Mouse (Mus musculus): Measurements from ENCODE around the gene Tas1r1. TPM values are rescaled to one million over a fixed set of nuclear protein-coding genes. Genes with fewer than 3 reads are reported as not detected.

Gene Tas1r1
- polyA plus RNA-seq, 1 experiment from 2014 or later = 1.0 TPM

GRCm38 (mm10) chr4:152073715-152074114 lies 35.3 kb upstream of the Tas1r1 start:
- H3K9ac ChIP-seq = no peak overlapping the region
- no peaks in the 10 kb centered on the region for H3K36me3 ChIP-seq
- H3K4me3 ChIP-seq = no peak overlapping the region
- H3K27me3 ChIP-seq = no peaks in the 10 kb centered on the region
- H3K4me2 ChIP-seq (replicated peaks) = no peak overlapping the region
- no peak overlapping the region for H3K27ac ChIP-seq
- ATAC-seq (ENCODE audit: low FRiP score) = no peak
- 91% methylated on average over 6 of the region's 6 CpGs for WGBS
- peaks cover 20% of the 10 kb centered on the region for H3K4me1 ChIP-seq
- H3K9me3 ChIP-seq (replicated peaks) = no peaks in the 10 kb centered on the region

GRCm38 (mm10) chr4:152072655-152073054 lies 34.3 kb upstream of the Tas1r1 start:
- Histone ChIP-seq H3K9ac (no peak overlapping the region), H3K27ac (no peak overlapping the region), H3K4me3 (no peak overlapping the region), H3K27me3 (no peaks in the 10 kb centered on the region), H3K4me1 (peaks cover 20% of the 10 kb centered on the region), H3K9me3 (replicated peaks) (no peaks in the 10 kb centered on the region), H3K4me2 (replicated peaks) (no peak overlapping the region), H3K36me3 (no peaks in the 10 kb centered on the region)
- ATAC-seq (ENCODE audit: low FRiP score) = no peak
- WGBS = 63% methylated on average over 10 of the region's 10 CpGs

- H3K4me1 ChIP-seq = peaks cover 20% of the 10 kb centered on the region
- H3K4me3 ChIP-seq = no peak within 1 kb of the TSS
- no peaks in the 10 kb centered on the region for H3K36me3 ChIP-seq
- no peaks in the 10 kb centered on the region for H3K27me3 ChIP-seq
- no peaks in the 10 kb centered on the region for H3K9me3 ChIP-seq (replicated peaks)
- no peak for ATAC-seq (ENCODE audit: low FRiP score)
- 50% methylated on average over 10 of the region's 10 CpGs for WGBS
- no peak within 1 kb of the TSS for H3K9ac ChIP-seq
- peak within 1 kb of the TSS; percentile 44; the same call in 1 of the 2 replicates for H3K27ac ChIP-seq
- no peak within 1 kb of the TSS for H3K4me2 ChIP-seq (replicated peaks)
Measured at GRCm38 (mm10) chr4:152072121-152072601, 33.8 kb upstream of the Tas1r1 start, which contains the start of gene Plekhg5. Gene Plekhg5 (plus strand): TSS chr4:152072498.

GRCm38 (mm10) chr4:152070494-152071396 lies 32.4 kb upstream of the Tas1r1 start:
- Histone ChIP-seq H3K4me2 (replicated peaks) (no peak overlapping the region), H3K27me3 (no peaks in the 10 kb centered on the region), H3K4me3 (no peak overlapping the region), H3K36me3 (no peaks in the 10 kb centered on the region), H3K9me3 (replicated peaks) (no peaks in the 10 kb centered on the region), H3K27ac (no peak overlapping the region), H3K4me1 (peaks cover 20% of the 10 kb centered on the region), H3K9ac (no peak overlapping the region)
- no peak for ATAC-seq (ENCODE audit: low FRiP score)
- WGBS = 79% methylated on average over 11 of the region's 11 CpGs

DNA sequence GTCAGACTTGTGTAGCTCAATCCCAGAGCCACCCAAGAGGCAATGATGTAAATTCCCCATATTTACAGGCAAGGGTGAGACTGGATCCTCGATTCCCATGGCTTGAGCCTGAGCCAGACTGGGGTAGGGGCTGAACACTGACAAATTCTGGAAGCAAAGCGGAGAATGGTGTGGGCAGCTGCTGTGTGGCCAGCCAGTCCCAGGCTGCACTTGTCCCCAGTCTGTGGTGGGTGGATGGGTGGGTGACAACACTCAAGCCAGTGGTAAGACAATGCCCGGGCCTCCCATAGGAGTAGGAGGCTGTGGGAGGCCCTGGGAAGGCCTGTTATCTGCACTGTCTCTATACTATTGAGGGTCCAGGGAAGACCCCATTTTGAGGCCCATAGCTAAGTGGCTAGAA lies 30.9 kb upstream of the Tas1r1 start:
- Histone ChIP-seq H3K36me3 (no peaks in the 10 kb centered on the region), H3K4me3 (no peak overlapping the region), H3K4me1 (peaks cover 17% of the 10 kb centered on the region), H3K4me2 (replicated peaks) (no peak overlapping the region), H3K27me3 (no peaks in the 10 kb centered on the region), H3K9ac (no peak overlapping the region), H3K27ac (no peak overlapping the region), H3K9me3 (replicated peaks) (no peaks in the 10 kb centered on the region)
- no peak for ATAC-seq (ENCODE audit: low FRiP score)
- 85% methylated on average over 3 of the region's 3 CpGs for WGBS

DNA sequence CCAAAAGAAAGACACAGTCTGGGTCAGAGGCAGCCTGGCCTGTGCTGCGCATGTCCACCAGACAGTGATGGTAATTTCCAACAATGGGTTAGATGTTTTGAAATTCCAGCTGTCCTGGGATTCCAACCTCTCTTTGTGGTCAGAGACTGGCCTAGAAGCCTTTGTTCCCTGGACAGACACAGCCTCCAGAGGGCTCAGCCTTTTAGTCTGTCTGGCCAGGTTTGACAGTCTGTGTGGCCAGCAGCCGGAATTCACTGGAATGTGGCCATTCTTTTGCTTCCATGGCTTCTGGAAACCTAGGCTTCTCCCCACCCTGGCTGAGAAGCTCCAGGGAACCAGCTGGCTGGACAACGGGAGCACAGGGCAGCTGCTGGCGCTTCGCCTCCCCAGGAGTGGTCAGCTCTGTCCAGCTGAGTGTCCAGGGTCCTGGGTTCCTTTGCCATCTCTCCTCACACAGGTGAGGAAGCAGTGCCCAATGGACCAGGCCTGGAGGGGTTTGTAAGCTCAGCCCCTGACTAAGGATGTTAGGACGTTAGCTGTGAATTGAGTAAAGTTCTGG lies 29.9 kb upstream of the Tas1r1 start:
- H3K9ac ChIP-seq = no peak overlapping the region
- no peak overlapping the region for H3K4me2 ChIP-seq (replicated peaks)
- no peak for ATAC-seq (ENCODE audit: low FRiP score)
- 0 out of 2 replicates have a peak, but pooled peaks cover 2% of the 10 kb centered on the region for H3K36me3 ChIP-seq
- H3K9me3 ChIP-seq (replicated peaks) = no peaks in the 10 kb centered on the region
- 61% methylated on average over 6 of the region's 6 CpGs for WGBS
- no peaks in the 10 kb centered on the region for H3K27me3 ChIP-seq
- H3K4me3 ChIP-seq = no peak overlapping the region
- H3K4me1 ChIP-seq = peaks cover 12% of the 10 kb centered on the region
- H3K27ac ChIP-seq = no peak overlapping the region

DNA sequence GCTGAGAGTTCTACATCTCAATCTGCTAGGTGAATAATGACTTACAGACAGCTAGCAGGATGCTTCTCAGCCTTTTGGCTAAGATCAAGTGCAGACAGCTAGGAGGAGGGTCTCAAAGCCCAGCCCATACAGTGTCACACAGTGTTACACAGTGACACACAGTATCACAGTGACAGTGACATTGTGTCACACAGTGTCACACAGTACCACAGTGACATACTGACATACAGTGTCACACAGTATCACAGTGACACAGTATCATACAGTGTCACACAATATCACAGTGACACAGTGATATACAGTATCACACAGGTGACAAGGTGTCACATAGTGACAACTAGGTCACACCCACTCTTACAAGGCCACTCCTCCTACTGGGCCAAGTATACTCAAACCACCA lies 28.9 kb upstream of the Tas1r1 start:
- peaks cover 5% of the 10 kb centered on the region for H3K4me1 ChIP-seq
- no peaks in the 10 kb centered on the region for H3K9me3 ChIP-seq (replicated peaks)
- H3K4me2 ChIP-seq (replicated peaks) = no peak overlapping the region
- H3K9ac ChIP-seq = no peak overlapping the region
- no peak overlapping the region for H3K27ac ChIP-seq
- H3K27me3 ChIP-seq = no peaks in the 10 kb centered on the region
- no peak for ATAC-seq (ENCODE audit: low FRiP score)
- H3K4me3 ChIP-seq = no peak overlapping the region
- 0 out of 2 replicates have a peak, but pooled peaks cover 6% of the 10 kb centered on the region for H3K36me3 ChIP-seq

DNA sequence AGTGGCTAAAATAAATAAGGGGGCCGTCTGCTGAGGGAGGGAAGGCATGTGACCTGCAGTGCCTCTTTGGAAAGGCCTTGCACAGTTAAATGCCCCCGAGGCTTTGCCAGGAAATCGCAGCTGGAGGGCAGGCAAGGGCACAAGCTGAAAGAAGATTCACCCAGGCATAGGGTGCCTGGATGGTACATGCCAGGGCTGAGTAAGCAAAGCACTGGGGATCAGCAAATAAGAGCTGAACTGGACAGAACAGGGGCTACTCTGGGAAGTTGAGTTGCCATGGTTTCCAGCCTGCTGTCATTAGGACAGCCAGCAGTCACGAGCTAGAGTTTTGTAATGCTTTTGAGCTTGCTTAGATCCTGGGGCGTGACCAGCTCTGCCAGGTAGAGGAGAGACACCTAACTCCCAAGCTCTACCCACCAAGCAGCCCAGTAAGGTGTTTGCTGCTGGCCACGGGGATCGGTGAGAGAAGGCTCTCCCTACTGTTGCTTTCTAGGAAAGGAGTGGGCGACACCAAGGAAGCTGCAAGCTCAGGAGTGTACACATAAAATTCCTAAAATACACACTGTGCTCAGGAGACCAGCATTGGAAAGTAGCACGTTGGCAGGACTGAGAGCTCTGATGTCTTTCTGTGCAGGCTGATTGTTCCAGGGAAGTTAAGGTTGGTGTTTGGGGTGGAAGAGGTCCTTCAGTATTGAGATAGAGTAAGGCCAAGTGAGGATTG lies 24.2 kb upstream of the Tas1r1 start:
- 0 out of 2 replicates have a peak overlapping the region, but pooled peaks have one; percentile 44 for H3K27ac ChIP-seq
- H3K9ac ChIP-seq = 0 out of 2 replicates have a peak overlapping the region, but pooled peaks have one; percentile 13
- no peak for ATAC-seq (ENCODE audit: low FRiP score)
- H3K9me3 ChIP-seq (replicated peaks) = no peaks in the 10 kb centered on the region
- peaks cover 49% of the 10 kb centered on the region for H3K36me3 ChIP-seq
- WGBS = 74% methylated on average over 9 of the region's 9 CpGs
- no peaks in the 10 kb centered on the region for H3K4me1 ChIP-seq
- H3K4me3 ChIP-seq = no peak overlapping the region
- H3K27me3 ChIP-seq = no peaks in the 10 kb centered on the region
- H3K4me2 ChIP-seq (replicated peaks) = no peak overlapping the region

- 81% methylated on average over 6 of the region's 6 CpGs for WGBS
- ATAC-seq (ENCODE audit: low FRiP score) = no peak
- peak overlapping the region; percentile 18; the same call in 1 of the 2 replicates for H3K9ac ChIP-seq
- no peaks in the 10 kb centered on the region for H3K9me3 ChIP-seq (replicated peaks)
- peaks cover 81% of the 10 kb centered on the region for H3K36me3 ChIP-seq
- H3K4me1 ChIP-seq = peaks cover 15% of the 10 kb centered on the region
- no peak overlapping the region for H3K4me2 ChIP-seq (replicated peaks)
- no peak overlapping the region for H3K27ac ChIP-seq
- no peak overlapping the region for H3K4me3 ChIP-seq
- H3K27me3 ChIP-seq = no peaks in the 10 kb centered on the region
Measured at GRCm38 (mm10) chr4:152044609-152045008, 6.2 kb upstream of the Tas1r1 start.

DNA sequence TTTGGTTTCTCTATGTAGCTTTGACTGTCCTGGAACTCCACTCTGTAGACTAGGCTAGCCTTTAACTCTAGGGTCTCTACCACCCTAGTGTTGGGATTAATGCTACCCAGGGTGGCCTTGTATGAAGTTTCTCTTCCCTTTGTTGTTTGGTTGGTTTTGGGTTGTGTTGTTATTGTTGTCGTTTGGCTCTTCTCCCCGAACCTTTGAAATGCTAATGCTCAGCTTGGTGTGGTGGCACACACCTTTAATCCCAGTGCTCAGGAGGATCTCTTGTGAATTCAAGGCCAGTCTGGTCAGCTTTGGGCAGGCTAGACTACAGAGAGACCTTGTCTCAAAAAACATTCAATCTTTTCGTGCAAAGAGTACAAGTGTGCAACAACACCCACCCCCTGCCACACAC lies 4.8 kb upstream of the Tas1r1 start:
- no peaks in the 10 kb centered on the region for H3K27me3 ChIP-seq
- H3K27ac ChIP-seq = no peak overlapping the region
- no peak overlapping the region for H3K9ac ChIP-seq
- WGBS = 90% methylated on average over 3 of the region's 3 CpGs
- no peak overlapping the region for H3K4me2 ChIP-seq (replicated peaks)
- ATAC-seq (ENCODE audit: low FRiP score) = no peak
- peaks cover 69% of the 10 kb centered on the region for H3K36me3 ChIP-seq
- no peaks in the 10 kb centered on the region for H3K9me3 ChIP-seq (replicated peaks)
- no peak overlapping the region for H3K4me3 ChIP-seq
- peaks cover 15% of the 10 kb centered on the region for H3K4me1 ChIP-seq

DNA sequence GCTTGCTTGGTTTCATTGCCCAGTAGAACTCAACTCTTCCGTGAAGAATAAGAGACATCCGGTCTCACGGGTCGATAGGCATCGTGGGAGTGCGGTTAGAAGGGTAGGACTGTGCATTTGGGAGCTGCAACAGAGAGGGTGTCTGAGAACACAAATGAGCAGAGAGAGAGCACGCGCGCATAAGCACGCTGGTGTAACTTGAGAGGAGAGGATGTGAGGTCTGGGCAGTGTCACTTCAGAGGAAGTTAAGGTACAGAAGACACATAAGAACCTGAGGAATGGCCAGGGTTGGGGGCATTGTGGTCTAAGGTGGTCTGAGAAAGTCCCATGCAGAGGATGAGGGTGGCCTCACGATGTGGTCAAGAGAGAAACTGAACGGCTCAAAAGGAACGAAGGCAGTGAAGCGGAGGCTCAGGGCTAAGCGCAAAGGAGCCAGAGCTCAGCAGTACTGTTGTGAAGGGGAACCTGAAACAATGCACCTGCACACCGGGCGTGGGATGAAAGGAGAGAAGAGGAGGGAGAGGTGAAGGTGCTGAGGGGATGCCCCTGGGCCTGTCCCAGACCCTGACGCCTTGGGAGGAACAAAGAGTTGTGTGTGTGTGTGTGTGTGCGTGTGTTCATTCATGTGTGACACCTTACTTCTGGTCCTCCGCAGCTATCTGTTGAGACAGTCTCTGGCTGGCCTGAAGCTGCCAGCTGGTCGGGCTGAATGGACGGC lies 3.7 kb upstream of the Tas1r1 start:
- no peak overlapping the region for H3K4me3 ChIP-seq
- H3K27me3 ChIP-seq = no peaks in the 10 kb centered on the region
- H3K9ac ChIP-seq = no peak overlapping the region
- no peak overlapping the region for H3K4me2 ChIP-seq (replicated peaks)
- H3K27ac ChIP-seq = no peak overlapping the region
- H3K4me1 ChIP-seq = peaks cover 15% of the 10 kb centered on the region
- H3K9me3 ChIP-seq (replicated peaks) = no peaks in the 10 kb centered on the region
- H3K36me3 ChIP-seq = peaks cover 58% of the 10 kb centered on the region
- no peak for ATAC-seq (ENCODE audit: low FRiP score)
- 93% methylated on average over 22 of the region's 22 CpGs for WGBS

All from hindbrain, embryonic 12.5 days (tissue).